Mouse (Mus musculus) lung, postnatal 0 days (tissue): ENCODE results near the gene Gm15737. TPM values are rescaled to one million over a fixed set of nuclear protein-coding genes. Genes with fewer than 3 reads are reported as not detected.
A peak's percentile ranks its signal among the peaks of the same experiment; 100 is the strongest.

Experiments used
- ATAC-seq: fragments of 200-750 bp; cut with Nextera tagmentation; 2 replicates; pipeline ENCODE4 v1.8.0; 2017; ENCODE audit warnings: moderate library complexity
- DNase-seq: peaks from one replicate; pipeline ENCODE4 v3.0.0-alpha.2; 2016; ENCODE audit warnings: low spot score
- H3K27ac ChIP-seq: fragments of 300-500 bp; sonication (generic); 2 replicates; pipeline ENCODE4 v1.5.1; 2014; ENCODE audit warnings: antibody characterized with exemption, mild to moderate bottlenecking, low read length, mixed read lengths
- H3K27me3 ChIP-seq: fragments of 300-500 bp; sonication (generic); replicated peaks from 2 replicates; pipeline ENCODE4 v1.6.1; 2014; ENCODE audit warnings: low read length, mixed read lengths; ENCODE audit not compliant: insufficient read depth
- H3K36me3 ChIP-seq: fragments of 300-500 bp; sonication (generic); 2 replicates; pipeline ENCODE4 v1.6.1; 2014; ENCODE audit warnings: low read length, mixed read lengths; ENCODE audit not compliant: insufficient read depth
- H3K4me1 ChIP-seq: fragments of 300-500 bp; sonication (generic); 2 replicates; pipeline ENCODE4 v1.6.1; 2014; ENCODE audit warnings: antibody characterized with exemption, low read depth, low read length, mixed read lengths; ENCODE audit not compliant: insufficient read depth
- H3K4me2 ChIP-seq: fragments of 300-500 bp; sonication (generic); replicated peaks from 2 replicates; pipeline ENCODE4 v1.6.1; 2014; ENCODE audit warnings: low read depth, mild to moderate bottlenecking, low read length, moderate library complexity, mixed read lengths
- H3K4me3 ChIP-seq: fragments of 300-500 bp; sonication (generic); 2 replicates; pipeline ENCODE4 v1.5.1; 2014; ENCODE audit warnings: low read depth, low read length
- H3K9ac ChIP-seq: fragments of 300-500 bp; sonication (generic); replicated peaks from 2 replicates; pipeline ENCODE4 v1.6.1; 2014; ENCODE audit warnings: low read depth, mild to moderate bottlenecking
- H3K9me3 ChIP-seq: fragments of 300-500 bp; sonication (generic); 2 replicates; pipeline ENCODE4 v1.6.1; 2016; ENCODE audit warnings: low read length, mixed read lengths
- CTCF ChIP-seq: IDR thresholded peaks from 2 replicates; pipeline ENCODE4 v1.5.1; 2016; ENCODE audit warnings: antibody characterized with exemption, mild to moderate bottlenecking
- EP300 ChIP-seq: IDR thresholded peaks from 2 replicates; pipeline ENCODE4 v1.6.1; 2016; ENCODE audit warnings: antibody characterized with exemption, mild to moderate bottlenecking, control low read depth
- WGBS: fragments of 180-500 bp; shearing (Covaris S2); extraction: QIAGEN DNeasy Blood & Tissue Kit; methylation state at CpG from one replicate; pipeline ENCODE4 v1.1.7; 2014; 5-methylcytosine and 5-hydroxymethylcytosine counted together
- polyA plus RNA-seq: library from polyadenylated mRNA; unstranded; fragments of >200 nt; fragmentation: Nextera tagmentation; extraction: Ambion mirVana; gene quantifications from 2 replicates; pipeline ENCODE4 v1.2.1, GENCODE M21; 2015

Gene Gm15737
- polyA plus RNA-seq: 0.05 TPM in 2 replicates

DNA sequence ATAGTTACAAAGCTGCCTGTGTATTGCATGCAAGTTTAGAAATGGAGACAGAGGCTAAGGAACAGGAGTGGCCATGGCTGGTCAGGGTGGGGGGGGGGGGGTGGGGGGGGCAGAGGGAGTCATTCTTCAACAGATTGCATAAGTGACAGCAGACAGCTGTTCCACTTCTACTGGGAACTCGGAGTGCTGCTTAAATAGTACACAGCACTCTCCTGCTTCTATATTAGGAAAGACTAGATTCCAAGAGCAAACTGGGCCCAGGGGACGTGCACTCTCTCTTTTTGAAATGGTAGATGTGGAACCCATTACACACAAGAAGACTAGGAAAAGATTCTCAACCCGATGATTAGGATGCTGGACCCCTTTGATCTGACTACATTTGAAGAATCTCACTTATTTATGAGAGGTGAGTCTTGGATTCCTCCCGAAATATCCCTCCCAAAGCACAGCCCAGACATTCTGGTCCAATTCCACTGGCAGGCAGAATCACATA lies at the start of gene Gm15737:
TSS of gene Gm15737 (plus strand) at position 269 of the 493 bp plus-strand sequence.
- ATAC-seq (peak; percentile 93), DNase-seq (peak; percentile 94)
- peaks cover 10% of the 10 kb centered on the region; the same call in 1 of the 2 replicates for H3K36me3 ChIP-seq
- 25% methylated on average over 4 of the region's 4 CpGs for WGBS
- H3K4me2 ChIP-seq: peak within 1 kb of the TSS; percentile 25; the same call in 1 of the 2 replicates
- no peak within 1 kb of the TSS for H3K9ac ChIP-seq
- no peaks in the 10 kb centered on the region for H3K27me3 ChIP-seq
- H3K9me3 ChIP-seq: no peaks in the 10 kb centered on the region
- H3K4me3 ChIP-seq: no peak within 1 kb of the TSS
- TF ChIP-seq EP300: peak; percentile 89
- TF ChIP-seq CTCF: no peak
- H3K4me1 ChIP-seq: peaks cover 18% of the 10 kb centered on the region
- peak within 1 kb of the TSS; percentile 89 for H3K27ac ChIP-seq

DNA sequence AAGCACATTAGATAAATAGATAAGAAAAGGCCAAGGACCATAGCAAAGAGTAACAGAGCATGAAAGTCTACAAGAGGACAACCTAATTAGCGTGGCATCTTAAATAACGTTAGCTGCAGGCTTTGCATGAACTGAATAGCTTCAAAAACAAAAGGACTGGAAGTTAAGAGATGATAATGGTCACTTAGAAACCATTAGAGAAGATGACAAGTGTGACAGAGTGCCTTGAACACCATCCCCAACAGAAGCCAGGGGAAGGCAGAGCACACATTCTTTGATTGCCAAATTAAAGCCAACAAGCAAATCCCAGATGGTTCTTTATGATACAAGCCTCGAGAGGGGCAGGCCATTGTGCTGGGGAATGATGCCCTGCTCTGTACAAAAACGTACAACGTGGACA lies 47.6 kb upstream of the Gm15737 start:
- no peak for DNase-seq
- no peak overlapping the region for H3K27ac ChIP-seq

DNA sequence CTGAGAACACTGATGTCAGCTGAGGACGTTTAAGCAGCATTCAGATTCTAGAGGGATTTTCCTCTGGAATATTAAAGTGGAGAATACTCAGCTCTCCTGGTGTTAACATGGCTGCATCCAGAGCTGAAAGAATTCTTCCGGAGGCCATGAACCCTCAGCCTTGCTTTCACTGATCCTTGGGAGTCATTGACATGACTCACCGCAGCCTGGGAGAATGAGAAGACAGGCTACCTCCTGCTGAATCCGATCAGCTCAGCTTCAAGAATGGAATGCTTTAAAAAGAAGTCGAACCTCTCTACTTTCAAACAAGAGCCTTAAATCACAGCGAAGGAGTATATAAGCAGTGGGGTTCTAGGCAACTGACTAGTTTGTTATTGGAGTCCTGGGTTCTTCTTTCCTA lies 47.2 kb upstream of the Gm15737 start:
- ATAC-seq (no peak), DNase-seq (no peak)
- Histone ChIP-seq H3K27ac (no peak overlapping the region), H3K27me3 (no peaks in the 10 kb centered on the region), H3K9ac (no peak overlapping the region), H3K4me3 (no peak overlapping the region), H3K4me1 (no peaks in the 10 kb centered on the region), H3K36me3 (no peaks in the 10 kb centered on the region), H3K4me2 (no peak overlapping the region), H3K9me3 (no peaks in the 10 kb centered on the region)
- TF ChIP-seq CTCF: no peak
- TF ChIP-seq EP300: no peak
- WGBS: 78% methylated on average over 6 of the region's 6 CpGs

More for the DNA sequence above, 47.6 kb upstream of the Gm15737 start:
- no peaks in the 10 kb centered on the region for H3K27me3 ChIP-seq
- no peak for ATAC-seq
- WGBS: 75% methylated on average over 5 of the region's 5 CpGs
- no peak overlapping the region for H3K4me3 ChIP-seq
- no peak overlapping the region for H3K9ac ChIP-seq
- no peak overlapping the region for H3K4me2 ChIP-seq
- TF ChIP-seq CTCF (no peak), EP300 (no peak)
- peaks cover 2% of the 10 kb centered on the region; the same call in 1 of the 2 replicates for H3K4me1 ChIP-seq
- no peaks in the 10 kb centered on the region for H3K9me3 ChIP-seq
- H3K36me3 ChIP-seq: no peaks in the 10 kb centered on the region

DNA sequence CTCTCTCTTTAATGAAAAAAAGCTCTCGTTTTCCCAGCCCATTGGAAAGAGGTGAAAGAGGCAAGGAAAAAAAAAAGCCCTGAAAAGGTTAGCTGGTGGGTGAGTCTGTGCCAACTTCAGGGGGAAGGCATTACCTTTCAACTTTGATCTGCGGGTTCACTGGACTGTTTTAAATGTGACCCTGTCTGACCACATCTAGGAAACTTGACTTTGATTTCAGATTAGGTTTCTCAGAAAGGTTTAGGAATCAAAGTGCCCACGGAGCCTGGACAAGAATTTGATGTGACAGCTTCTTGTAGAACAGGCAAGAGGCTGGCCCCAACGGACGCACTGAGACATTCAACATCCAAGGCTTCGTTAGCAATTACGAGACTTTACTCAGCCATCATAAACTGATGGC lies 45.2 kb upstream of the Gm15737 start:
- Histone ChIP-seq H3K9ac (no peak overlapping the region), H3K36me3 (no peaks in the 10 kb centered on the region), H3K4me2 (no peak overlapping the region), H3K27me3 (no peaks in the 10 kb centered on the region), H3K4me3 (no peak overlapping the region), H3K4me1 (no peaks in the 10 kb centered on the region), H3K27ac (no peak overlapping the region), H3K9me3 (no peaks in the 10 kb centered on the region)
- ATAC-seq (no peak), DNase-seq (no peak)
- TF ChIP-seq EP300 (no peak), CTCF (no peak)
- WGBS: 83% methylated on average over 7 of the region's 7 CpGs

DNA sequence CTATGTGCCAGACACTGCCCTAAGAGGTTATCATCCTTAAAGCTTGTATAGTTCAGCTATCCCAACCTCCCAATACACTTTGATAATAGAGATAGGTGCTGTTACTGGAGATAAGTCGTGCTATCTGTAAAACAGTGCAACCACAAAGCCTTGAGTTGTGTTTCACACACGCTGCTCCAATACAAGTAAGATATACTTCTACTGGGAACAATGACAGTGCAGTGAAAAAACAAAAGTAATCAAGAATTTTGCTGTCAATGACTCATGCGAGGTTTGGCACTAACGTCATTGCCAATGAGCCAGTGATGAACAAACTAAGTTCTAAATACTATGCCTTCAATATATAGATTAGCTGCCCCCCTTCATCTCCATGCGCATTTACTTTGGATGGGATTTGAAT lies 42.6 kb upstream of the Gm15737 start:
- Histone ChIP-seq H3K27ac (no peak overlapping the region), H3K9ac (no peak overlapping the region), H3K4me3 (no peak overlapping the region), H3K9me3 (no peaks in the 10 kb centered on the region), H3K4me1 (0 out of 2 replicates have a peak, but pooled peaks cover under 1% of the 10 kb centered on the region), H3K27me3 (no peaks in the 10 kb centered on the region), H3K36me3 (no peaks in the 10 kb centered on the region), H3K4me2 (no peak overlapping the region)
- no peak for ATAC-seq
- WGBS: 79% methylated on average over 5 of the region's 5 CpGs
- no peak for TF ChIP-seq EP300
- TF ChIP-seq CTCF: no peak
- DNase-seq: no peak

DNA sequence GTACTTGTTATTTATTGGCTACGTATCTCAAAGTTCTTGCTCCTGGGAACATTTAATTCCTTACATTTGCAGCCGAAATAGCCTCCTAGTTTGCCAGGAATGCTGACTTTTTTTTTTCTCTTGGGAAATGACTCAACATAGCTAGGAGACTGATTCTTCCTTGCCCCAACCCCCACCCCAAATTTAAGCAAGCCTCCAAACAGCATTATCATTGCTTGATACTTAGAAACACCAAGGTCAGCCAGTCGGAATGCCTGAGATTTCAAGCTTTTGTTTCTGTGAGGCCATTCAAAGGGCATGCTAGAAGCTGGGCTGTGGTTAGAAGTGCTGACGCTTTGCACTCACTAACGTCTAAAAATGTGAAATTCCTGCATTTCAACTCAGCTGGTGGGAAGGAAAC lies 41.8 kb upstream of the Gm15737 start:
- DNase-seq (peak; percentile 79), ATAC-seq (peak; percentile 55)
- no peaks in the 10 kb centered on the region for H3K27me3 ChIP-seq
- H3K4me1 ChIP-seq: 0 out of 2 replicates have a peak, but pooled peaks cover 3% of the 10 kb centered on the region
- 40% methylated on average over 5 of the region's 5 CpGs for WGBS
- no peak overlapping the region for H3K4me2 ChIP-seq
- TF ChIP-seq EP300 (peak; percentile 56; the same call in 1 of the 2 replicates), CTCF (no peak)
- no peaks in the 10 kb centered on the region for H3K36me3 ChIP-seq
- H3K4me3 ChIP-seq: no peak overlapping the region
- H3K9me3 ChIP-seq: no peaks in the 10 kb centered on the region
- no peak overlapping the region for H3K9ac ChIP-seq
- H3K27ac ChIP-seq: peak overlapping the region; percentile 12; the same call in 1 of the 2 replicates

DNA sequence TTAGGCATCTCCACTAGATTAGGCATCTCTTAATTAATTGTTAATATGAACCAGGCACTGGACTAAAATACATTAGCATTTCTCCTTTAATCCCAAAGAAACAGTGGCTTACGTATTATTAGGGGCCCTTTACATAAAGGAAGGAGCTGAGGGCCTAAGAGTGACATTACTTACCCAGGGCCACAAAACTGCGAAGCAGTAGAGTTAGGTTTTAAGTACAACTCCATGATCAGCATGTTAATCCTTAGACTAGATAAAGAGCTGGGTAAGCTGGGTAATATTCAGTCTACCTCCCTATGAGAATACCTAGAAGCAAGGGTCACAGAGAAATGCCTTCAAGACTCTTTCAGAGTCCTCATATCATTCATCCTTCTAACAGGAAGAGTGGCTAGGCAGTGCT lies 40.0 kb upstream of the Gm15737 start:
- no peaks in the 10 kb centered on the region for H3K27me3 ChIP-seq
- peaks cover 5% of the 10 kb centered on the region; the same call in 1 of the 2 replicates for H3K36me3 ChIP-seq
- TF ChIP-seq CTCF (no peak), EP300 (no peak)
- H3K4me1 ChIP-seq: 0 out of 2 replicates have a peak, but pooled peaks cover 3% of the 10 kb centered on the region
- 98% methylated on average over 2 of the region's 2 CpGs for WGBS
- no peak overlapping the region for H3K9ac ChIP-seq
- no peak for ATAC-seq
- H3K9me3 ChIP-seq: no peaks in the 10 kb centered on the region
- no peak overlapping the region for H3K27ac ChIP-seq
- no peak for DNase-seq
- H3K4me3 ChIP-seq: no peak overlapping the region
- H3K4me2 ChIP-seq: no peak overlapping the region
